Mouse (Mus musculus): Measurements from ENCODE around the gene Oxsr1. TPM values are rescaled to one million over a fixed set of nuclear protein-coding genes. Genes with fewer than 3 reads are reported as not detected.
"Not testable (repeated sequence)": the region's sequence is repeated elsewhere in the genome, so short reads cannot be mapped to it uniquely, and the experiment has no call there.

Oxsr1 gene
- polyA plus RNA-seq, 1 experiment from 2014 or later = 16.1 TPM

DNA sequence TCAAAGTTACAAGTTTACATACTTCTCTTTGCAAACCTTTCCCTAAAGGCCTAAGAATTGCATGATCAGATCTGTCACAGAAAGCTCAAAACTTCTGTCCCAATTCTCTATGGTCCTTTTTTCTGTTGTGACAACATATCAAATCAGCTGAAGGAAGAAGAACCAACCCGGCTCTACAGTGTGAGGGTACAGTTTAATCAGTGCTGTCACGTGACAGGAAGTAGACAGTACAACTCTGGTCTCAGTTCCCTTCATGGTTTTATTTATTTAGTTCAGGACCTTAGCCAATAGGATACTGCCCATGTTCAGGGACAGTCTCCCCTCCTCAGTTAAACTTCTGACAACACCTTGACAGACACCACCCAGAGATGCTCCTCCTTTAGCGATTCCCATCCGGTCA lies 102.0 kb downstream of the Oxsr1 start:
- no peaks in the 10 kb centered on the region for H3K4me1 ChIP-seq (replicated peaks; ENCODE audit: control insufficient read depth, insufficient read depth, low read length)
- 93% methylated on average over 4 of the region's 4 CpGs for WGBS
- H3K36me3 ChIP-seq (replicated peaks; ENCODE audit: control insufficient read depth, insufficient read depth) = peaks cover 32% of the 10 kb centered on the region
- H3K9me3 ChIP-seq (ENCODE audit: control insufficient read depth, low read length) = no peaks in the 10 kb centered on the region
- H3K27ac ChIP-seq = no peak overlapping the region
- H3K4me2 ChIP-seq (replicated peaks) = no peak overlapping the region
- H3K9ac ChIP-seq = no peak overlapping the region
- DNase-seq (ENCODE audit: low spot score) (no peak), ATAC-seq (ENCODE audit: low FRiP score) (no peak)
- no peaks in the 10 kb centered on the region for H3K27me3 ChIP-seq (ENCODE audit: control insufficient read depth, insufficient read depth, low read length)
- H3K4me3 ChIP-seq (replicated peaks; ENCODE audit: low read length) = no peak overlapping the region

GRCm38 (mm10) chr9:119219667-119220066 lies 102.6 kb downstream of the Oxsr1 start:
- H3K36me3 ChIP-seq (replicated peaks; ENCODE audit: control insufficient read depth, insufficient read depth) = peaks cover 29% of the 10 kb centered on the region
- no peak overlapping the region for H3K4me2 ChIP-seq (replicated peaks)
- ATAC-seq (ENCODE audit: low FRiP score) = no peak
- no peaks in the 10 kb centered on the region for H3K4me1 ChIP-seq (replicated peaks; ENCODE audit: control insufficient read depth, insufficient read depth, low read length)
- no peak overlapping the region for H3K9ac ChIP-seq
- no peak overlapping the region for H3K4me3 ChIP-seq (replicated peaks; ENCODE audit: low read length)
- H3K27me3 ChIP-seq (ENCODE audit: control insufficient read depth, insufficient read depth, low read length) = no peaks in the 10 kb centered on the region
- H3K9me3 ChIP-seq (ENCODE audit: control insufficient read depth, low read length) = no peaks in the 10 kb centered on the region
- 96% methylated on average over 2 of the region's 2 CpGs for WGBS
- H3K27ac ChIP-seq = no peak overlapping the region
- no peak for DNase-seq (ENCODE audit: low spot score)

- WGBS = 91% methylated on average over 2 of the region's 2 CpGs
- H3K4me3 ChIP-seq (replicated peaks; ENCODE audit: low read length) = not testable (repeated sequence)
These were observed 106.9 kb downstream of the Oxsr1 start for GRCm38 (mm10) chr9:119215341-119215740.

DNA sequence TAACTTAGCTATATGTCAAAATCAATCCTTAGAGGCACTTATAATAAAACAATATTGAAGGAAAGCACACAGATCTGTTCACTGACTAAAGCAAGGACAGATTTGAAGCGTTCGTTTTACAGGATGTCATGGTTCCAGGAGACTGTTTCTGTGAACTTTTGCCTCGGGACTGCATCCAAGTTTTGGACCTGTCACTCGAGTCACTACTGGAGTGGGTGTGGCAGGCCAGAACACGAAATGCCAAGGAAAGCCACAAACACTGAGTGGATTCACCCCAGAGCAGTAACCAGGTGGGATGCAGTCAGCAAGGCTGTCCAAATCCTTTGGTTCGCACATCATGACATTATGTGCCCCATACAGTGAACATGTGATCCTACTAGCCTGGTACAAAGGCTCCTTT lies 107.6 kb downstream of the Oxsr1 start:
- H3K4me1 ChIP-seq (replicated peaks; ENCODE audit: control insufficient read depth, insufficient read depth, low read length) = no peaks in the 10 kb centered on the region
- H3K4me3 ChIP-seq (replicated peaks; ENCODE audit: low read length) = no peak overlapping the region
- ATAC-seq (ENCODE audit: low FRiP score) (no peak), DNase-seq (ENCODE audit: low spot score) (no peak)
- H3K36me3 ChIP-seq (replicated peaks; ENCODE audit: control insufficient read depth, insufficient read depth) = peaks cover 8% of the 10 kb centered on the region
- no peak overlapping the region for H3K27ac ChIP-seq
- no peaks in the 10 kb centered on the region for H3K27me3 ChIP-seq (ENCODE audit: control insufficient read depth, insufficient read depth, low read length)
- no peaks in the 10 kb centered on the region for H3K9me3 ChIP-seq (ENCODE audit: control insufficient read depth, low read length)
- H3K4me2 ChIP-seq (replicated peaks) = no peak overlapping the region
- 90% methylated on average over 6 of the region's 6 CpGs for WGBS
- no peak overlapping the region for H3K9ac ChIP-seq

More at GRCm38 (mm10) chr9:119215341-119215740, 106.9 kb downstream of the Oxsr1 start:
- DNase-seq (ENCODE audit: low spot score); H3K27me3 ChIP-seq (ENCODE audit: control insufficient read depth, insufficient read depth, low read length); H3K4me2 ChIP-seq (replicated peaks); H3K27ac ChIP-seq; ATAC-seq (ENCODE audit: low FRiP score); H3K9me3 ChIP-seq (ENCODE audit: control insufficient read depth, low read length); H3K4me1 ChIP-seq (replicated peaks; ENCODE audit: control insufficient read depth, insufficient read depth, low read length); H3K9ac ChIP-seq: not testable (repeated sequence)
- peaks cover 14% of the 10 kb centered on the region for H3K36me3 ChIP-seq (replicated peaks; ENCODE audit: control insufficient read depth, insufficient read depth)

- no peak overlapping the region for H3K27ac ChIP-seq
- DNase-seq (ENCODE audit: low spot score) = no peak
- no peaks in the 10 kb centered on the region for H3K27me3 ChIP-seq (ENCODE audit: control insufficient read depth, insufficient read depth, low read length)
- H3K36me3 ChIP-seq (replicated peaks; ENCODE audit: control insufficient read depth, insufficient read depth) = no peaks in the 10 kb centered on the region
- H3K9ac ChIP-seq = no peak overlapping the region
- ATAC-seq (ENCODE audit: low FRiP score) = no peak
- no peak overlapping the region for H3K4me2 ChIP-seq (replicated peaks)
- no peaks in the 10 kb centered on the region for H3K4me1 ChIP-seq (replicated peaks; ENCODE audit: control insufficient read depth, insufficient read depth, low read length)
- WGBS = 82% methylated on average over 8 of the region's 8 CpGs
- H3K9me3 ChIP-seq (ENCODE audit: control insufficient read depth, low read length) = no peaks in the 10 kb centered on the region
- no peak overlapping the region for H3K4me3 ChIP-seq (replicated peaks; ENCODE audit: low read length)
These were observed 109.2 kb downstream of the Oxsr1 start for GRCm38 (mm10) chr9:119212996-119213395.

DNA sequence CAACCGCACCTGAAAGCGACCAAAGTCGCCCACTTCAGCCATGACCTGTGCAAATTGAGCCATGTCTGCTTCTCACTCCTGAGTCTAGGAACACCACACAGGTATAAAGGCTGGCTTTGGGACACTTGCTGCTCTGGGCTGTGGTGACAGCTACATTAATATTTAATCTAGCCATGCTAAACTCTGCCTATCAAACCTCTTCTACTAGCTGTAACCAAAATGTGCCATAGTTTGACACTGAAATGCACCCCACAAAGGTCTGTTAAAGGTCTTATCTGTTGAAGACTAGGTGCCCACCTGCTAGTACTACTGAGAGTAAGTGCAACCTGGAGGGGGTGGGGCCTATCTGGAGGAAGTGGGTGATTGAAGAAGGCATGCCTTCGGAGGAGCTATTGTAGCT lies 113.2 kb downstream of the Oxsr1 start, which contains the start of gene Slc22a13:
Gene Slc22a13 (minus strand): TSS at position 101 of the 400 bp plus-strand sequence.
- H3K27me3 ChIP-seq (ENCODE audit: control insufficient read depth, insufficient read depth, low read length) = no peaks in the 10 kb centered on the region
- H3K9ac ChIP-seq = no peak within 1 kb of the TSS
- WGBS = 95% methylated on average over 4 of the region's 4 CpGs
- no peak within 1 kb of the TSS for H3K27ac ChIP-seq
- DNase-seq (ENCODE audit: low spot score) = no peak
- H3K4me2 ChIP-seq (replicated peaks) = no peak within 1 kb of the TSS
- H3K4me3 ChIP-seq (replicated peaks; ENCODE audit: low read length) = no peak within 1 kb of the TSS
- ATAC-seq (ENCODE audit: low FRiP score) = no peak
- no peaks in the 10 kb centered on the region for H3K36me3 ChIP-seq (replicated peaks; ENCODE audit: control insufficient read depth, insufficient read depth)
- peaks cover 8% of the 10 kb centered on the region; the same call in 1 of the 2 replicates for H3K9me3 ChIP-seq (ENCODE audit: control insufficient read depth, low read length)
- H3K4me1 ChIP-seq (replicated peaks; ENCODE audit: control insufficient read depth, insufficient read depth, low read length) = no peaks in the 10 kb centered on the region

- DNase-seq (ENCODE audit: low spot score) (no peak), ATAC-seq (ENCODE audit: low FRiP score) (no peak)
- 80% methylated on average over 4 of the region's 4 CpGs for WGBS
- no peaks in the 10 kb centered on the region for H3K36me3 ChIP-seq (replicated peaks; ENCODE audit: control insufficient read depth, insufficient read depth)
- no peaks in the 10 kb centered on the region for H3K4me1 ChIP-seq (replicated peaks; ENCODE audit: control insufficient read depth, insufficient read depth, low read length)
- no peak overlapping the region for H3K4me2 ChIP-seq (replicated peaks)
- H3K9me3 ChIP-seq (ENCODE audit: control insufficient read depth, low read length) = peaks cover 14% of the 10 kb centered on the region; the same call in 1 of the 2 replicates
- no peak overlapping the region for H3K27ac ChIP-seq
- no peaks in the 10 kb centered on the region for H3K27me3 ChIP-seq (ENCODE audit: control insufficient read depth, insufficient read depth, low read length)
- H3K9ac ChIP-seq = no peak overlapping the region
- H3K4me3 ChIP-seq (replicated peaks; ENCODE audit: low read length) = no peak overlapping the region
These were observed 115.1 kb downstream of the Oxsr1 start for GRCm38 (mm10) chr9:119207113-119207512.

- Histone ChIP-seq H3K4me1 (replicated peaks; ENCODE audit: control insufficient read depth, insufficient read depth, low read length) (no peaks in the 10 kb centered on the region), H3K9me3 (ENCODE audit: control insufficient read depth, low read length) (peaks cover 14% of the 10 kb centered on the region; the same call in 1 of the 2 replicates), H3K27me3 (ENCODE audit: control insufficient read depth, insufficient read depth, low read length) (no peaks in the 10 kb centered on the region), H3K4me2 (replicated peaks) (no peak overlapping the region), H3K36me3 (replicated peaks; ENCODE audit: control insufficient read depth, insufficient read depth) (no peaks in the 10 kb centered on the region), H3K9ac (no peak overlapping the region), H3K4me3 (replicated peaks; ENCODE audit: low read length) (no peak overlapping the region), H3K27ac (no peak overlapping the region)
- no peak for DNase-seq (ENCODE audit: low spot score)
- 91% methylated on average over 2 of the region's 2 CpGs for WGBS
- no peak for ATAC-seq (ENCODE audit: low FRiP score)
These were observed 115.6 kb downstream of the Oxsr1 start for GRCm38 (mm10) chr9:119206666-119207065.

GRCm38 (mm10) chr9:119205756-119206155 lies 116.5 kb downstream of the Oxsr1 start:
- Histone ChIP-seq H3K27ac (no peak overlapping the region), H3K4me2 (replicated peaks) (no peak overlapping the region), H3K36me3 (replicated peaks; ENCODE audit: control insufficient read depth, insufficient read depth) (no peaks in the 10 kb centered on the region), H3K27me3 (ENCODE audit: control insufficient read depth, insufficient read depth, low read length) (no peaks in the 10 kb centered on the region), H3K9me3 (ENCODE audit: control insufficient read depth, low read length) (peaks cover 14% of the 10 kb centered on the region; the same call in 1 of the 2 replicates), H3K4me1 (replicated peaks; ENCODE audit: control insufficient read depth, insufficient read depth, low read length) (no peaks in the 10 kb centered on the region), H3K9ac (no peak overlapping the region), H3K4me3 (replicated peaks; ENCODE audit: low read length) (no peak overlapping the region)
- ATAC-seq (ENCODE audit: low FRiP score) (no peak), DNase-seq (ENCODE audit: low spot score) (no peak)
- 96% methylated on average over 5 of the region's 5 CpGs for WGBS

DNA sequence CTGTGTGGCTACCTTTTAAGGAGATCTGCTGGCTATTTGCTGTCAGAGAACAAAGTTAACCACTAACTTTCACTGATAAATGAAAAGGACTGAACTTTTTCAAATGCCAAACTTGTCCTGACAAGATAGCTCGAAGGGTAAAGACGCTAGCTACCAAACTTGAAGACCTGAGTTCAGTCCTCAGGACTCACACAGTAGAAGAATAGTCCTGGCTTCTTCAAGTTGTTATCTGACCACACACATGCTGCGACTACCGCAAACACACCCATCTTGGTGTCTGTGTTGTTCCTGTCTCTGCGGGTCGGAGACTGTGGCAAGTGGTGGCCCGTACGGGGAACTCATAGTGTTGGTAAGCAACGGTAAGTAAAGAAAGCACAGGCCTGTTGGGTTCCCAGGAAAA lies 118.6 kb downstream of the Oxsr1 start:
- no peak for ATAC-seq (ENCODE audit: low FRiP score)
- H3K4me3 ChIP-seq (replicated peaks; ENCODE audit: low read length) = no peak overlapping the region
- 94% methylated on average over 9 of the region's 9 CpGs for WGBS
- no peak overlapping the region for H3K9ac ChIP-seq
- no peaks in the 10 kb centered on the region for H3K4me1 ChIP-seq (replicated peaks; ENCODE audit: control insufficient read depth, insufficient read depth, low read length)
- no peak for DNase-seq (ENCODE audit: low spot score)
- H3K9me3 ChIP-seq (ENCODE audit: control insufficient read depth, low read length) = peaks cover 14% of the 10 kb centered on the region; the same call in 1 of the 2 replicates
- no peak overlapping the region for H3K4me2 ChIP-seq (replicated peaks)
- H3K36me3 ChIP-seq (replicated peaks; ENCODE audit: control insufficient read depth, insufficient read depth) = no peaks in the 10 kb centered on the region
- H3K27me3 ChIP-seq (ENCODE audit: control insufficient read depth, insufficient read depth, low read length) = no peaks in the 10 kb centered on the region
- H3K27ac ChIP-seq = no peak overlapping the region
